Mouse (Mus musculus) kidney, postnatal 25 days (tissue): ENCODE measurements at regions not wholly inside any gene's neighbourhood (a gene's known extent, or its start where the extent isn't known, plus 50 kb on each side); places are given as distances from the start of the nearest gene placed in this dataset.
A peak's percentile ranks its signal among the peaks of the same experiment; 100 is the strongest.

Source experiments
- DNase-seq, 2 experiments: peaks; one replicate each; pipeline ENCODE4 v3.0.0; 2021; ENCODE audit warnings: mixed read lengths in 2 of 2

DNA sequence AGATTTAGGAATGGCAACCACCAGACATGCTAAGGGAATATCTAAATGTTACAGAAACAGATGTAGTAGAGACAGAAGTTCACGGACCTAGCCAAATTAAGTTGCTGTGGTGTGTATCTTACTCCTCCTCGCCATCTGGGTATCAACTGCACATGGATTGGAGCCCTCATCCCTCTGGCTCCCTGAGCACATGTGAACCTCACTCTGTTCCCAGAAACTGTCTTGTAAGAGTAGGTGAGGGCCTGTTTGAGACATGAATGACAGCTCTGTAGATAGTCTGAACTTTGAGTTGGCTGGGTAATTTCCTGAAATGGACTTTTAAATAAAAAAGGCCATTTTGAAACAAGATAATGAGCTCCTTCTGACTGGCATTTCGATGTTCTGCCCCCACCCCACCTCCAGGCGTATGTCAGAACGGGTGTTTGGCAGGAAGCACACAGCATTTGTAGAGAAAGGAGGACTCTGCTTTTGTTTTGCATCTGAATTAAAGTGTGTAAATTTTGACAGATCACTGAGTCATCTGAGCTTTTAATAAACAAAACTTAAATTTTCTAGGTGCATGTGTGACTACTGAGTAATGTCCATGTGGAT lies 196.9 kb upstream of the Cep126 start:
- DNase-seq = no peak

GRCm38 (mm10) chr9:8340628-8341027 lies 203.3 kb upstream of the Trpc6 start:
- no peak for DNase-seq

GRCm38 (mm10) chr9:8351071-8351470 lies 192.9 kb upstream of the Trpc6 start:
- peak; percentile 50 to 60 for DNase-seq
